Mouse (Mus musculus): ENCODE results near the gene Nptx1.

DNA sequence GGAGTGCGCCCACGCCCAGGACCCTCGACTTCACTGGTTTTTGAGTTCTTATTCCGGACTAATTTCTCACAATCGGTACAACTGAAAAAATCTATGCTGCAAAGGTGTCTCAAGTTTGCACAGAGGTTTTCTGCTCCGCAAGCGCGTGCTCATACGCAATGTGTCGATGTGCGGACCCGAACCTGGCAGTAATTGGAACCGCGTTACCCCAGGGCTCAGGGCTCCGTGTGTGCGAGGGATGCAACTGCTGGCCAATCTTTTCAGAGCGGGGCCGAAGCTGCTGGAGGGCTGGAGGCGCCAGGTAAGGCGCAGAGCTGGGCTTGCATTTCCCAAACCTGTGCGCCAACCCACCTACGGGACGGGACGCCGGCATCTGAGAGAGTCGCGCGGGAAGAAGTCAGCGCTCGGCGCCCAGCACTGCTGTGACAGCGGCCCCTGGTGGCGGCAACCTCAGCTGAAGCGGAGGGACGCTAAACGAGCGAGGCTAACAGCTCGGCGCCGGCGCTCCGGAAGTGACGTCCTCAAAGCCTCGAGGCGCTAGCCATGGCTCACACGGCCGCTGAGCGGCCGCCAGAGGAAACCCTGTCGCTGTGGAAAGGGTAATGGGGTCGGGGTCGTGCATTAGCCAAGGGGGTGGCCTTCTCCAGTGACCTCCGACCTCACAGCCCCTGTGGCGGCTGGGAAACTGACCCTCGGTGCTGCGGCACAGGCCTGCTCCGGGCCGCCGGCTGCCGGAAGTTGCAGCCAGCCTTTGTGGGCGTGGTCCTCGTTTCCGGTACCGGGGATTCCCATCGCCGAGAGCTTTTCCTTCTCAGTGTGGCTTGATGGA lies 56.5 kb downstream of the Nptx1 start, which contains the start of gene Endov:
- TF ChIP-seq CTCF (IDR thresholded peaks at IDR 0.05; ENCODE audit: extremely low read depth, insufficient read length, insufficient replicate concordance, low read depth, low read length) (peak; percentile 85), POLR2A (IDR thresholded peaks at IDR 0.05; ENCODE audit: low read depth, low read length) (peak; percentile 60; the same call in 1 of the 2 replicates)
